Mouse (Mus musculus) MEL (cell line): ENCODE results near the gene Gm20388. TPM values are rescaled to one million over a fixed set of nuclear protein-coding genes. Genes with fewer than 3 reads are reported as not detected.

ENCODE experiments used
- DNase-seq: peaks from one replicate; pipeline ENCODE4 v3.0.0; 2011; ENCODE audit warnings: low read depth, low spot score
- H3K27ac ChIP-seq: 2 replicates; pipeline ENCODE4 v1.5.1; 2012; ENCODE audit warnings: low read depth, mild to moderate bottlenecking, control low read depth, low read length, moderate library complexity; ENCODE audit not compliant: control insufficient read depth
- H3K27me3 ChIP-seq, 2 experiments: fragments of 150-350 bp in 1 of 2; sonication (generic) in 1 of 2; 2 replicates each; pipeline ENCODE4 v1.6.1; 2012; ENCODE audit warnings: low read length in 2 of 2, mild to moderate bottlenecking in 2 of 2, improper control_type of control experiment in 1 of 2, moderate library complexity in 1 of 2; ENCODE audit not compliant: insufficient read depth in 2 of 2, control insufficient read depth in 1 of 2
- H3K36me3 ChIP-seq, 2 experiments: 2 replicates each; pipeline ENCODE4 v1.6.1; 2012 to 2014; ENCODE audit warnings: low read length in 2 of 2, improper control_type of control experiment in 1 of 2, inconsistent platforms in 1 of 2, mild to moderate bottlenecking in 1 of 2; ENCODE audit not compliant: insufficient read depth in 2 of 2, control insufficient read depth in 1 of 2
- H3K4me1 ChIP-seq, 2 experiments: fragments of 150-350 bp in 1 of 2; sonication (generic) in 1 of 2; 2 replicates each; pipeline ENCODE4 v1.6.1; 2012; ENCODE audit warnings: low read length in 2 of 2, improper control_type of control experiment in 1 of 2, mild to moderate bottlenecking in 1 of 2; ENCODE audit not compliant: insufficient read depth in 2 of 2, control insufficient read depth in 1 of 2
- H3K4me3 ChIP-seq, 2 experiments: fragments of 150-350 bp in 1 of 2; sonication (generic) in 1 of 2; 2 replicates each; pipeline ENCODE4 v1.5.1; 2012; ENCODE audit warnings: low read depth in 2 of 2, low read length in 2 of 2, mild to moderate bottlenecking in 2 of 2, moderate library complexity in 2 of 2, control low read depth in 1 of 2, improper control_type of control experiment in 1 of 2; ENCODE audit not compliant: control insufficient read depth in 1 of 2, insufficient read depth in 1 of 2
- H3K79me2 ChIP-seq: 2 replicates; pipeline ENCODE4 v1.6.1; 2012; ENCODE audit warnings: mild to moderate bottlenecking, low read length, moderate library complexity; ENCODE audit not compliant: control insufficient read depth, poor library complexity, insufficient read depth
- H3K9ac ChIP-seq: 2 replicates; pipeline ENCODE4 v1.6.1; 2012; ENCODE audit warnings: low read depth, mild to moderate bottlenecking, control low read depth, low read length, moderate library complexity; ENCODE audit not compliant: control insufficient read depth, poor library complexity, severe bottlenecking
- H3K9me3 ChIP-seq: fragments of 150-350 bp; sonication (generic); replicated peaks from 2 replicates; pipeline ENCODE4 v1.6.1; 2012; ENCODE audit warnings: mild to moderate bottlenecking, low read length, improper control_type of control experiment, moderate library complexity; ENCODE audit not compliant: insufficient read depth
- BHLHE40 ChIP-seq: IDR thresholded peaks from 2 replicates; pipeline ENCODE4 v1.6.1; 2012; ENCODE audit warnings: low read depth, mild to moderate bottlenecking, inconsistent platforms, low read length, improper control_type of control experiment, borderline replicate concordance
- CHD2 ChIP-seq: IDR thresholded peaks from 2 replicates; pipeline ENCODE4 v1.6.1; 2011; ENCODE audit warnings: low read length, improper control_type of control experiment
- CTCF ChIP-seq, 3 experiments: IDR thresholded peaks in 2 of 3; conservative IDR thresholded peaks in 1 of 3; 2 replicates each; pipeline ENCODE4 v1.5.1; 2011 to 2012; ENCODE audit warnings: low read length in 3 of 3, low read depth in 2 of 3, mild to moderate bottlenecking in 2 of 3, improper control_type of control experiment in 1 of 3, inconsistent platforms in 1 of 3, mixed read lengths in 1 of 3, moderate library complexity in 1 of 3; ENCODE audit not compliant: control insufficient read depth in 1 of 3, insufficient read depth in 1 of 3, poor library complexity in 1 of 3, severe bottlenecking in 1 of 3
- EP300 ChIP-seq, 2 experiments: IDR thresholded peaks; 2 replicates each; pipeline ENCODE4 v1.6.1; 2011; ENCODE audit warnings: improper control_type of control experiment in 2 of 2, low read length in 2 of 2, low read depth in 1 of 2, mild to moderate bottlenecking in 1 of 2
- ETS1 ChIP-seq: IDR thresholded peaks from 2 replicates; pipeline ENCODE4 v1.6.1; 2012; ENCODE audit warnings: low read depth, mild to moderate bottlenecking, inconsistent platforms, low read length, improper control_type of control experiment, moderate library complexity
- GABPA ChIP-seq: IDR thresholded peaks from 2 replicates; pipeline ENCODE4 v1.6.1; 2012; ENCODE audit warnings: low read depth, mild to moderate bottlenecking, inconsistent platforms, low read length, improper control_type of control experiment, moderate library complexity
- MAFK ChIP-seq: IDR thresholded peaks from 2 replicates; pipeline ENCODE4 v1.6.1; 2011; ENCODE audit warnings: low read depth, mild to moderate bottlenecking, low read length, improper control_type of control experiment, borderline replicate concordance
- MXI1 ChIP-seq: IDR thresholded peaks from 2 replicates; pipeline ENCODE4 v1.6.1; 2011; ENCODE audit warnings: mild to moderate bottlenecking, low read depth, low read length, improper control_type of control experiment
- NELFE ChIP-seq: IDR thresholded peaks from 2 replicates; pipeline ENCODE4 v1.6.1; 2011; ENCODE audit warnings: low read depth, low read length, improper control_type of control experiment
- NRF1 ChIP-seq: IDR thresholded peaks from 2 replicates; pipeline ENCODE4 v1.6.1; 2014; ENCODE audit warnings: low read depth, mild to moderate bottlenecking, inconsistent platforms, low read length, improper control_type of control experiment, moderate library complexity; ENCODE audit not compliant: poor library complexity, insufficient read depth, severe bottlenecking
- TAL1 ChIP-seq: IDR thresholded peaks from 2 replicates; pipeline ENCODE4 v1.6.1; 2012; ENCODE audit warnings: mild to moderate bottlenecking, inconsistent platforms, low read length, moderate library complexity, mixed read lengths
- TBP ChIP-seq: IDR thresholded peaks from 2 replicates; pipeline ENCODE4 v1.8.0; 2011; ENCODE audit warnings: low read depth, low read length, improper control_type of control experiment
- TCF12 ChIP-seq: IDR thresholded peaks from 2 replicates; pipeline ENCODE4 v1.6.1; 2014; ENCODE audit warnings: low read depth, mild to moderate bottlenecking, inconsistent platforms, low read length, improper control_type of control experiment, moderate library complexity
- USF1 ChIP-seq: IDR thresholded peaks from 2 replicates; pipeline ENCODE4 v1.6.1; 2014; ENCODE audit warnings: low read depth, mild to moderate bottlenecking, inconsistent platforms, low read length, improper control_type of control experiment, moderate library complexity
- USF2 ChIP-seq, 2 experiments: IDR thresholded peaks; 2 replicates each; pipeline ENCODE4 v1.6.1; 2011 to 2012; ENCODE audit warnings: improper control_type of control experiment in 2 of 2, low read length in 2 of 2, borderline replicate concordance in 1 of 2, inconsistent platforms in 1 of 2, low read depth in 1 of 2, mild to moderate bottlenecking in 1 of 2; ENCODE audit not compliant: insufficient read depth in 1 of 2
- ZC3H11A ChIP-seq: IDR thresholded peaks from 2 replicates; pipeline ENCODE4 v1.6.1; 2012; ENCODE audit warnings: low read depth, mild to moderate bottlenecking, inconsistent platforms, low read length, improper control_type of control experiment
- ZKSCAN1 ChIP-seq: IDR thresholded peaks from 2 replicates; pipeline ENCODE4 v1.6.1; 2012; ENCODE audit warnings: low read depth, mild to moderate bottlenecking, inconsistent platforms, low read length, improper control_type of control experiment, moderate library complexity
- ZMIZ1 ChIP-seq: IDR thresholded peaks from 2 replicates; pipeline ENCODE4 v1.6.1; 2012; ENCODE audit warnings: low read depth, mild to moderate bottlenecking, inconsistent platforms, low read length, improper control_type of control experiment, moderate library complexity
- polyA plus RNA-seq, 2 experiments: library from polyadenylated mRNA; stranded (reverse) in 1 of 2; unstranded in 1 of 2; fragments of >175 nt in 1 of 2; fragments of >200 nt in 1 of 2; gene quantifications; 2 replicates each; pipeline versions ENCODE4 v1.2.1 to v1.2.4; 2012; ENCODE audit warnings: low replicate concordance in 2 of 2, low read depth in 1 of 2; ENCODE audit not compliant: insufficient read length in 2 of 2, insufficient read depth in 1 of 2, missing spikeins in 1 of 2
- total RNA-seq: library from RNA; depleted of rRNA; stranded (reverse); fragments of 300-350 nt; gene quantifications from 2 replicates; pipeline ENCODE4 v1.2.3, GENCODE M21; 2012

Gm20388 gene
- total and polyA plus RNA-seq, 3 experiments = 11.1 to 17.8 TPM; not detected in 1

DNA sequence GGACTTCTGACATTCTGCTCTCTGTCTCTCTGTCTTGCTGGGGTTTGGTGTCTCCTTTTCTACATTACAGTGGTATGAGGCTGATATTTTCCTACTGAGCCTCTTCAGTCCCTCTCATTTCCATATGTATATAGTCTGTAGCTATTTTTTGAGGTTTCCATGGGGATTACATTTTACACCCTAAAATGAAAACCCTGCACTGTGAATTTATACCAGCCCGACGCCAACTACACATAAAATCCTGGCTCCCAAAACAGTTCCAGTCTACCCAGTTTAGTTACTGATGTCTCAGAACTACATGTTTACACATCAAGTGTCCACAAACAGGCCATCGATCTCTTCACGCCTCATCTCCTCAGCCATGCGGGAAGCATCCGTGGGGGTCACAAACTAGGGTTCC lies 3816.1 kb downstream of the Gm20388 start:
- H3K9ac ChIP-seq = no peak overlapping the region
- H3K79me2 ChIP-seq = no peaks in the 10 kb centered on the region
- no peaks in the 10 kb centered on the region for H3K9me3 ChIP-seq
- H3K4me1 ChIP-seq = no peaks in the 10 kb centered on the region
- no peak overlapping the region for H3K27ac ChIP-seq
- DNase-seq = no peak
- TF ChIP-seq ETS1 = no peak
- no peak for TF ChIP-seq EP300 (IDR thresholded peaks at IDR 0.05; ENCODE audit: low read depth in 1 of 2, low read length in 2 of 2)
- no peak for TF ChIP-seq TBP
- no peak for TF ChIP-seq USF1
- no peak for TF ChIP-seq CTCF (IDR thresholded peaks at IDR 0.05 in 2 of 3, conservative IDR thresholded peaks at IDR 0.05 in 1 of 3; ENCODE audit: control insufficient read depth in 1 of 3, insufficient read depth in 1 of 3, low read depth in 2 of 3, low read length in 3 of 3, poor library complexity in 1 of 3, severe bottlenecking in 1 of 3)
- TF ChIP-seq USF2 (IDR thresholded peaks at IDR 0.05; ENCODE audit: borderline replicate concordance in 1 of 2, insufficient read depth in 1 of 2, low read depth in 1 of 2, low read length in 2 of 2) = no peak
- no peak for TF ChIP-seq TAL1
- no peak for TF ChIP-seq MXI1
- TF ChIP-seq ZKSCAN1 = no peak
- TF ChIP-seq TCF12 = no peak
- H3K27me3 ChIP-seq = no peaks in the 10 kb centered on the region
- no peaks in the 10 kb centered on the region for H3K36me3 ChIP-seq
- no peak overlapping the region for H3K4me3 ChIP-seq

GRCm38 (mm10) chr8:123729055-123729785 lies 3818.6 kb downstream of the Gm20388 start:
- Histone ChIP-seq H3K27me3 (no peaks in the 10 kb centered on the region), H3K4me3 (no peak overlapping the region), H3K9me3 (no peaks in the 10 kb centered on the region), H3K36me3 (no peaks in the 10 kb centered on the region), H3K27ac (no peak overlapping the region), H3K79me2 (no peaks in the 10 kb centered on the region), H3K9ac (no peak overlapping the region), H3K4me1 (no peaks in the 10 kb centered on the region)
- TF ChIP-seq TBP (no peak), MAFK (no peak), CTCF (IDR thresholded peaks at IDR 0.05 in 2 of 3, conservative IDR thresholded peaks at IDR 0.05 in 1 of 3; ENCODE audit: control insufficient read depth in 1 of 3, insufficient read depth in 1 of 3, low read depth in 2 of 3, low read length in 3 of 3, poor library complexity in 1 of 3, severe bottlenecking in 1 of 3) (no peak), ZMIZ1 (no peak), CHD2 (no peak), GABPA (no peak), NRF1 (no peak), ZC3H11A (no peak), BHLHE40 (no peak), MXI1 (no peak), NELFE (no peak)
- DNase-seq = no peak
